8 mouse cellular contexts compared by ENCODE assay signal in genomic region chr16:64852891-64853290, GRCm38 (mm10). TPM values are rescaled to one million over a fixed set of nuclear protein-coding genes. Genes with fewer than 3 reads are reported as not detected.
DNase-seq lines count a peak whose midpoint lies in the region; ATAC-seq and TF ChIP-seq lines count a peak whose summit lies in the region.

No protein-coding gene starts in this region.

- peak overlapping the region; percentile 99 for H3K27ac ChIP-seq in heart, embryonic 13.5 days (replicated peaks)
- peak overlapping the region; percentile 26; the same call in 1 of the 2 replicates for H3K27ac ChIP-seq in ES-Bruce4 (ENCODE audit: insufficient read depth, low read length)
- H3K27ac ChIP-seq in forebrain, postnatal 0 days (ENCODE audit: low read depth, low read length), result peak overlapping the region; percentile 95; the same call in 1 of the 2 replicates
- H3K27ac ChIP-seq in midbrain, embryonic 10.5 days (replicated peaks), result peak overlapping the region; percentile 97

- ATAC-seq in heart, embryonic 13.5 days (ENCODE audit: extremely low read depth, insufficient number of reproducible peaks, low FRiP score, low TSS enrichment), result no peak
- ATAC-seq in forebrain, postnatal 0 days, result no peak

- H3K4me2 ChIP-seq in heart, embryonic 13.5 days, result peak overlapping the region; percentile 76
- peak overlapping the region; percentile 67 for H3K4me2 ChIP-seq in forebrain, postnatal 0 days (ENCODE audit: low read depth)

- no peaks in the 10 kb centered on the region for H3K9me3 ChIP-seq in heart, embryonic 13.5 days
- no peaks in the 10 kb centered on the region for H3K9me3 ChIP-seq in ES-Bruce4 (replicated peaks; ENCODE audit: control insufficient read depth, insufficient read depth, low read length, poor library complexity, severe bottlenecking)
- H3K9me3 ChIP-seq in forebrain, postnatal 0 days (ENCODE audit: low read length), result no peaks in the 10 kb centered on the region
- H3K9me3 ChIP-seq in midbrain, embryonic 10.5 days (replicated peaks), result no peaks in the 10 kb centered on the region

- intact Hi-C loops in heart, postnatal 14 days (cut with DNase I), result loop anchor here (1.0 to 5.0 kb wide), 2 partner anchors 20 to 81 kb away; partner anchors contain the start of gene 4930453N24Rik

- no peak for DNase-seq in heart, postnatal 14 days
- no peak for DNase-seq in forebrain, postnatal 0 days
- DNase-seq in midbrain, embryonic 10.5 days (ENCODE audit: low spot score), result no peak
- no peak for DNase-seq in spleen, postnatal 10 days (ENCODE audit: low spot score in 2 of 2)
- DNase-seq in ovary, adult 18-20 months (ENCODE audit: low spot score), result no peak
- DNase-seq in retina, postnatal 1 day, result no peak

- peak overlapping the region; percentile 95 for H3K4me3 ChIP-seq in heart, embryonic 13.5 days
- peak overlapping the region; percentile 75 for H3K4me3 ChIP-seq in ES-Bruce4 (ENCODE audit: low read depth, low read length)
- peak overlapping the region; percentile 96 for H3K4me3 ChIP-seq in forebrain, postnatal 0 days (ENCODE audit: low read depth, low read length)
- H3K4me3 ChIP-seq in midbrain, embryonic 10.5 days, result peak overlapping the region; percentile 94

- H3K4me1 ChIP-seq in heart, embryonic 13.5 days, result peaks cover 29% of the 10 kb centered on the region
- H3K4me1 ChIP-seq in ES-Bruce4 (ENCODE audit: control insufficient read depth, insufficient read depth, low read length), result no peaks in the 10 kb centered on the region
- peaks cover 14% of the 10 kb centered on the region for H3K4me1 ChIP-seq in forebrain, postnatal 0 days (ENCODE audit: insufficient read depth)
- H3K4me1 ChIP-seq in midbrain, embryonic 10.5 days, result peaks cover 32% of the 10 kb centered on the region

- H3K9ac ChIP-seq in heart, embryonic 13.5 days, result peak overlapping the region; percentile 97
- peak overlapping the region; percentile 83 for H3K9ac ChIP-seq in ES-Bruce4 (ENCODE audit: low read depth, poor library complexity, severe bottlenecking)
- H3K9ac ChIP-seq in forebrain, postnatal 0 days, result peak overlapping the region; percentile 85

- H3K27me3 ChIP-seq in heart, embryonic 13.5 days (replicated peaks), result no peaks in the 10 kb centered on the region
- H3K27me3 ChIP-seq in ES-Bruce4 (ENCODE audit: control insufficient read depth, insufficient read depth, low read length, poor library complexity, severe bottlenecking), result no peaks in the 10 kb centered on the region
- H3K27me3 ChIP-seq in forebrain, postnatal 0 days (ENCODE audit: insufficient read depth, low read length), result no peaks in the 10 kb centered on the region
- H3K27me3 ChIP-seq in midbrain, embryonic 10.5 days (ENCODE audit: low read depth, poor library complexity, severe bottlenecking), result no peaks in the 10 kb centered on the region

- TF ChIP-seq POLR2A in ES-Bruce4 (IDR thresholded peaks at IDR 0.05; ENCODE audit: insufficient read depth, low read length), result no peak

- WGBS in heart, embryonic 13.5 days, result 4% methylated on average over 14 of the region's 14 CpGs
- 7% methylated on average over 14 of the region's 14 CpGs for WGBS in forebrain, postnatal 0 days
- 11% methylated on average over 14 of the region's 14 CpGs for WGBS in midbrain, embryonic 10.5 days

- TF ChIP-seq EP300 in ES-Bruce4 (IDR thresholded peaks at IDR 0.05; ENCODE audit: insufficient read depth, low read depth, low read length), result no peak

- peaks cover 38% of the 10 kb centered on the region for H3K36me3 ChIP-seq in heart, embryonic 13.5 days
- H3K36me3 ChIP-seq in ES-Bruce4 (ENCODE audit: control insufficient read depth, insufficient read depth, low read length, poor library complexity, severe bottlenecking), result peaks cover 39% of the 10 kb centered on the region
- H3K36me3 ChIP-seq in forebrain, postnatal 0 days (ENCODE audit: insufficient read depth), result peaks cover 11% of the 10 kb centered on the region
- H3K36me3 ChIP-seq in midbrain, embryonic 10.5 days, result peaks cover 39% of the 10 kb centered on the region

- TF ChIP-seq CTCF in ES-Bruce4 (IDR thresholded peaks at IDR 0.05; ENCODE audit: low read depth, low read length), result no peak
- TF ChIP-seq CTCF in forebrain, postnatal 0 days (IDR thresholded peaks at IDR 0.05; ENCODE audit: low read depth), result no peak

RNA-seq across cellular contexts. Expression of gene Cggbp1, which starts 1.1 kb away (rescaled TPM):
- 42.7 and 44.0 TPM in 2 replicates for polyA plus RNA-seq in heart, embryonic 13.5 days (2015; fragmentation: Nextera tagmentation; extraction: Ambion mirVana)
- total RNA-seq in heart, postnatal 14 days (2021), result 10 to 100 TPM; 45.7 to 52.6 TPM
- 60.9 and 72.9 TPM in 2 replicates for polyA plus RNA-seq in ES-Bruce4 (2011; ENCODE audit: insufficient read depth, insufficient read length, low read depth, missing spikeins)
- total RNA-seq in forebrain, postnatal 0 days (2014; rRNA removed), result 79.0 and 82.9 TPM in 2 replicates
- polyA plus RNA-seq in forebrain, postnatal 0 days (2015; fragmentation: Nextera tagmentation; extraction: Ambion mirVana), result 45.3 and 50.9 TPM in 2 replicates
- polyA plus RNA-seq in midbrain, embryonic 10.5 days (2016; fragmentation: Nextera tagmentation; extraction: Ambion mirVana), result 82.9 and 85.0 TPM in 2 replicates

RNA-seq across cellular contexts. Expression of gene Zfp654, which starts 1.4 kb away (rescaled TPM):
- 4.4 and 5.1 TPM in 2 replicates for polyA plus RNA-seq in heart, embryonic 13.5 days (2015; fragmentation: Nextera tagmentation; extraction: Ambion mirVana)
- 1 to 10 TPM; 9.6 to 10.0 TPM for total RNA-seq in heart, postnatal 14 days (2021)
- 12.0 and 12.1 TPM in 2 replicates for polyA plus RNA-seq in ES-Bruce4 (2011; ENCODE audit: insufficient read depth, insufficient read length, low read depth, missing spikeins)
- total RNA-seq in forebrain, postnatal 0 days (2014; rRNA removed), result 13.8 and 13.9 TPM in 2 replicates
- polyA plus RNA-seq in forebrain, postnatal 0 days (2015; fragmentation: Nextera tagmentation; extraction: Ambion mirVana), result 2.2 and 2.6 TPM in 2 replicates
- 5.5 and 5.8 TPM in 2 replicates for polyA plus RNA-seq in midbrain, embryonic 10.5 days (2016; fragmentation: Nextera tagmentation; extraction: Ambion mirVana)

Comparison
In these comparisons a context has a peak if more than half of its experiments do, and no peak if none do; other contexts are left out.
1. H3K27ac ChIP-seq: peak in every context shown above with its lines; median percentile 99 in heart, embryonic 13.5 days; 97 in midbrain, embryonic 10.5 days; 95 in forebrain, postnatal 0 days; 26 in ES-Bruce4.